Mouse (Mus musculus): ENCODE results near the gene Cacul1.

- TF ChIP-seq CTCF (IDR thresholded peaks at IDR 0.05; ENCODE audit: low read depth) (no peak), EP300 (IDR thresholded peaks at IDR 0.05; ENCODE audit: low read depth) (no peak)
Observed at GRCm38 (mm10) chr19:60477788-60478187, 103.0 kb downstream of the Cacul1 start.

Data from heart, postnatal 0 days (tissue).